Mouse (Mus musculus) heart, postnatal 0 days (tissue): ENCODE results near the gene Tekt2.

Source experiments
- CTCF ChIP-seq: IDR thresholded peaks from 2 replicates; pipeline ENCODE4 v1.5.1; 2016; ENCODE audit warnings: antibody characterized with exemption, control low read depth, low read depth
- EP300 ChIP-seq: IDR thresholded peaks from 2 replicates; pipeline ENCODE4 v1.6.1; 2016; ENCODE audit warnings: antibody characterized with exemption, low read depth

DNA sequence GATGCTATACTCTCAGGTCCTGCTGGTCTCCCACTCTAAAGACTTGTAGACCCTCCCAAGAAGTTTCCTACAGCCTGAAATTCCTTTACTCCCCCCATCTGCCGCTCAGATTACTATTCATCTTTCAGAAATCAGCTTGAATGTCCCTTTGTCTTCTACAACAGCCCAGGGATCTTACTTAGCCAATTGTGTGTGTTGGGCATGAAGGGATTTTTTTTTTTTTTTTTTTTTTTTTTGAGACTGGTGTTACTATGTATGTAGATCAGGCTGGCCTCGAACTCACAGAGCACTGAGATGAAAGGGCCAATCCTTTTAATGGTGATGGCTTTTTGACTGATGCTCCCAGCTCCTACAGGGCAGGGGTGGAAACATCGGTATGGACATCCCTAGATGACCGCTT lies 29.6 kb downstream of the Tekt2 start:
- TF ChIP-seq CTCF (no peak), EP300 (no peak)
